Mouse (Mus musculus) ES-E14 (cell line): ENCODE measurements around the gene Vhl.

Source experiments
- CHD2 ChIP-seq: IDR thresholded peaks from 2 replicates; pipeline ENCODE4 v1.6.1; 2014; ENCODE audit warnings: mild to moderate bottlenecking, low read depth, low read length, inconsistent platforms
- HCFC1 ChIP-seq: IDR thresholded peaks from 2 replicates; pipeline ENCODE4 v1.6.1; 2012; ENCODE audit warnings: low read length, inconsistent platforms, borderline replicate concordance; ENCODE audit not compliant: insufficient read depth
- MAFK ChIP-seq: IDR thresholded peaks from 2 replicates; pipeline ENCODE4 v1.6.1; 2014; ENCODE audit warnings: mild to moderate bottlenecking, low read depth, low read length, inconsistent platforms; ENCODE audit not compliant: insufficient read depth
- ZC3H11A ChIP-seq: IDR thresholded peaks from 2 replicates; pipeline ENCODE4 v1.6.1; 2012; ENCODE audit warnings: low read depth, mild to moderate bottlenecking, inconsistent platforms, low read length, borderline replicate concordance
- ZNF384 ChIP-seq: IDR thresholded peaks from 2 replicates; pipeline ENCODE4 v1.6.1; 2012; ENCODE audit warnings: low read depth, low read length, inconsistent platforms

GRCm38 (mm10) chr6:113603993-113604392 lies 19.8 kb upstream of the Vhl start:
- TF ChIP-seq CHD2 (no peak), ZNF384 (no peak), MAFK (no peak), HCFC1 (no peak), ZC3H11A (no peak)
